Mouse (Mus musculus): ENCODE data around the gene Pitpna. TPM values are rescaled to one million over a fixed set of nuclear protein-coding genes. Genes with fewer than 3 reads are reported as not detected.

Pitpna gene
- polyA plus RNA-seq, 1 experiment from 2014 or later, result 74.4 TPM

DNA sequence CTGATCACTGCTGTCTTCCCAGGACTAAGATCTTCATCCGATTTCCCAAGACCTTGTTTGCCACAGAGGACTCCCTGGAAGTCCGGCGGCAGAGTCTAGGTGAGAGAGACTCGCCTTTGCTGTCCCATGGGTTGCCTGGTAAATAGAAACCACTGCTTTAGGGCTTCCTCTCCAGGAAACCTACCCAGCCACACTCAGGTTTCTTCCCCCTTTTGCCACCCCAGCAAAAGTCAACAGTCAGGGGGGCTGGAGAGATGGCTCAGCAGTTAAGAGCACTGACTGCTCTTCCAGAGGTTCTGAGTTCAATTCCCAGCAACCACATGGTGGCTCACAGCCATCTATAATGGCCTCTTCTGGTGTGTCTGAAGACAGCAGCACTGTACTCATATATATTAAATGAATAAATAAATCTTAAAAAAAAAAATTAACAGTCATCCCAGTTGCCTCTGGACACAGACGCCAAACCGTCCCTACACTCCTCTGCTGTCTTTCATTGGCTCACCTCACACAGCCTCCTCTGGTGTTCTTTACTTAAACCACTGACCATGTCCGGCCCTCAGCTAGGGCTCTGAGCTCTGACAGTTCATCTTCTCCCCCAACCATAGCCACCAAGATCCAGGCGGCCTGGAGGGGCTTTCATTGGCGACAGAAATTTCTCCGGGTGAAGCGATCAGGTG is 81.4 kb downstream of the Pitpna start:
- Histone ChIP-seq H3K36me3 (peaks cover 91% of the 10 kb centered on the region), H3K9ac (no peak overlapping the region)
- 85% methylated on average over 11 of the region's 11 CpGs for WGBS

DNA sequence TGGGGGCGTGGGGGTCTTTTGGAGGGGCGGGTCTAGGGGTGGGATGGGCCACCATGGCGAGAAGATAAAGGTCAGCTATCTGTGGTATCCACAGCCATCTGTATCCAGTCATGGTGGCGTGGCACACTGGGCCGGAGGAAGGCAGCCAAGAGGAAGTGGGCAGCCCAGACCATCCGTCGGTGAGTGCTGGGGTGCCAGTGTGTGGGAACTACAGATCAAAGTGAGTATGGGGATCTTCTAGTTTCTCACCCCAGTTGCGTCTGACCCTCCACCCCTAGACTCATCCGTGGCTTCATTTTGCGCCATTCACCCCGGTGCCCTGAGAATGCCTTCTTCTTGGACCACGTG is 81.9 kb downstream of the Pitpna start:
- Histone ChIP-seq H3K4me3 (no peak overlapping the region), H3K4me2 (no peak overlapping the region), H3K4me1 (no peaks in the 10 kb centered on the region), H3K27me3 (no peaks in the 10 kb centered on the region), H3K27ac (no peak overlapping the region), H3K9me3 (no peaks in the 10 kb centered on the region), H3K9ac (no peak overlapping the region), H3K36me3 (peaks cover 89% of the 10 kb centered on the region)
- ATAC-seq (ENCODE audit: insufficient number of reproducible peaks, insufficient read depth, low FRiP score, low TSS enrichment, low read depth), result no peak
- 91% methylated on average over 12 of the region's 12 CpGs for WGBS

More for the DNA sequence above, 81.4 kb downstream of the Pitpna start:
- H3K9me3 ChIP-seq, result no peaks in the 10 kb centered on the region
- ATAC-seq (ENCODE audit: insufficient number of reproducible peaks, insufficient read depth, low FRiP score, low TSS enrichment, low read depth), result no peak
- no peak overlapping the region for H3K4me2 ChIP-seq
- H3K4me3 ChIP-seq, result no peak overlapping the region
- H3K27ac ChIP-seq, result no peak overlapping the region
- no peaks in the 10 kb centered on the region for H3K4me1 ChIP-seq
- H3K27me3 ChIP-seq, result no peaks in the 10 kb centered on the region

DNA sequence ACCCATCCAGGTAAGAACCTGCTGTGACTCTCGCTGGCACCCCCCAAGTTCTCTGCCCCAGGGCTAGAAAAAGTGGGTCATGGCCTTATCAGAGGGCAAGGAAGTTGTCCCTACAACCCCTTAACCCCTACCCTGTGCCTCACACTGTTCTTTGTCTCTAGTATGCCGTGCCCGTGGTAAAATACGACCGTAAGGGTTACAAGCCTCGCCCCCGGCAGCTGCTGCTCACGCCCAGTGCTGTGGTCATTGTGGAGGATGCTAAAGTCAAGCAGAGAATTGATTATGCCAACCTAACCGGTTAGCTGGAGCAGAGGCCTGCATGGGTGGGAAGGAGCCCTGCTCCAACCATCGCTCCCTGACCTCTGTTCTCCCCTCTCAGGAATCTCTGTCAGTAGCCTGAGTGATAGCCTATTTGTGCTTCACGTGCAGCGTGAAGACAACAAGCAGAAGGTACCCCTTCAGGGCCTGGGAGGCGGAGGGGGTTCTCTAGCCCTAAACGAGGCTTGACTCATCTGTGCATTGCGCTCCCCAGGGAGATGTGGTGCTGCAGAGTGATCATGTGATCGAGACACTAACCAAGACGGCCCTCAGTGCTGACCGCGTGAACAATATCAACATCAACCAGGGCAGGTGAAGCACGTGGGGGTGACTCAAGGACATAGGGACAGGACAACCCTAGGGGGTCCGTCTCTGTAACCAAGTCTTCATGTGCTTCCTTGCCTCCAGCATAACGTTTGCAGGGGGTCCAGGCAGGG is 83.7 kb downstream of the Pitpna start:
- Histone ChIP-seq H3K27me3 (no peaks in the 10 kb centered on the region), H3K4me2 (no peak overlapping the region), H3K36me3 (peaks cover 72% of the 10 kb centered on the region), H3K9ac (no peak overlapping the region), H3K27ac (no peak overlapping the region), H3K4me3 (no peak overlapping the region), H3K4me1 (no peaks in the 10 kb centered on the region), H3K9me3 (no peaks in the 10 kb centered on the region)
- ATAC-seq (ENCODE audit: insufficient number of reproducible peaks, insufficient read depth, low FRiP score, low TSS enrichment, low read depth), result no peak
- 90% methylated on average over 22 of the region's 22 CpGs for WGBS

DNA sequence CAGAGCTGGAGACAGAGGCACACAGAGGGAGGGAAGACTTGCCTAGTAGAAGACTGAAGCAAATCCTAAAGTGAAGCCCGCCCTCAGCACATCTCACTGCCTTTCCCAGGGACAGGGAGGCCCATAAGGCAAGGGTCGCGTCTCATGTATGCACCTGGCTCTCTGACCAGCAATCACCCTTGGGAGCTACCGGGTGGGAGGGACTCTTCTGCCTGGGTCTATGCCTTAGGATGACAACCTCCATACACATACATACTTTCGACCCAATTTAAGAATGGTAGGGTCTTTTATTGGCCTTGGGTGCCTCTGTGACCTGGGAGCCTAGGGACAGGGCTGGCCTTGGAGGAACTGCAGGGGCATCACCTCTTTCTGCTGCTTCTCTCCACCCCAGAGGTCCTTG is 85.5 kb downstream of the Pitpna start:
- Histone ChIP-seq H3K27ac (no peak overlapping the region), H3K9me3 (no peaks in the 10 kb centered on the region), H3K36me3 (peaks cover 55% of the 10 kb centered on the region), H3K4me3 (no peak overlapping the region), H3K4me1 (peaks cover under 1% of the 10 kb centered on the region; the same call in 1 of the 2 replicates), H3K27me3 (no peaks in the 10 kb centered on the region), H3K9ac (no peak overlapping the region), H3K4me2 (no peak overlapping the region)
- 92% methylated on average over 5 of the region's 5 CpGs for WGBS
- ATAC-seq (ENCODE audit: insufficient number of reproducible peaks, insufficient read depth, low FRiP score, low TSS enrichment, low read depth), result no peak

DNA sequence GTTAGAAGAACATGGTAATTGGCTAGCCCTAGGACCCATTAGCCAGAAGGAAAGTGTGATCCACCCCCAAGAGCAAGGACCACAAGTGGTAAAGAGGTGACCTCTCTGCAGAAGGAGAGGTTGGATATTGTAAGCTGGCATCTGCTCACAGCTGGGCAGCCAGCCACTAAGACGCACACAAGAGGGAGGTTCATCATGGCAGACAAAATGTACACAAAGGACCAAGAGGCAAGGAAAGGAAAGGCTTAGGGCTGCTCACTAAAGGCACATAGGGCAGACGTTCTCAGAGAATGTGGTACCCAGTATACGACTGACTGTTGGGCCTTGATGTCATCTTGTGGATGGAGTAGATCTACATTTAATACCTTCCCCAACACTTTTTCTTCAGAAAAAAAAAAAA is 87.0 kb downstream of the Pitpna start:
- ATAC-seq (ENCODE audit: insufficient number of reproducible peaks, insufficient read depth, low FRiP score, low TSS enrichment, low read depth), result no peak
- Histone ChIP-seq H3K9me3 (no peaks in the 10 kb centered on the region), H3K27ac (no peak overlapping the region), H3K4me2 (no peak overlapping the region), H3K4me3 (no peak overlapping the region), H3K36me3 (peaks cover 41% of the 10 kb centered on the region), H3K4me1 (peaks cover 4% of the 10 kb centered on the region), H3K9ac (no peak overlapping the region), H3K27me3 (no peaks in the 10 kb centered on the region)
- 82% methylated on average over 3 of the region's 3 CpGs for WGBS

DNA sequence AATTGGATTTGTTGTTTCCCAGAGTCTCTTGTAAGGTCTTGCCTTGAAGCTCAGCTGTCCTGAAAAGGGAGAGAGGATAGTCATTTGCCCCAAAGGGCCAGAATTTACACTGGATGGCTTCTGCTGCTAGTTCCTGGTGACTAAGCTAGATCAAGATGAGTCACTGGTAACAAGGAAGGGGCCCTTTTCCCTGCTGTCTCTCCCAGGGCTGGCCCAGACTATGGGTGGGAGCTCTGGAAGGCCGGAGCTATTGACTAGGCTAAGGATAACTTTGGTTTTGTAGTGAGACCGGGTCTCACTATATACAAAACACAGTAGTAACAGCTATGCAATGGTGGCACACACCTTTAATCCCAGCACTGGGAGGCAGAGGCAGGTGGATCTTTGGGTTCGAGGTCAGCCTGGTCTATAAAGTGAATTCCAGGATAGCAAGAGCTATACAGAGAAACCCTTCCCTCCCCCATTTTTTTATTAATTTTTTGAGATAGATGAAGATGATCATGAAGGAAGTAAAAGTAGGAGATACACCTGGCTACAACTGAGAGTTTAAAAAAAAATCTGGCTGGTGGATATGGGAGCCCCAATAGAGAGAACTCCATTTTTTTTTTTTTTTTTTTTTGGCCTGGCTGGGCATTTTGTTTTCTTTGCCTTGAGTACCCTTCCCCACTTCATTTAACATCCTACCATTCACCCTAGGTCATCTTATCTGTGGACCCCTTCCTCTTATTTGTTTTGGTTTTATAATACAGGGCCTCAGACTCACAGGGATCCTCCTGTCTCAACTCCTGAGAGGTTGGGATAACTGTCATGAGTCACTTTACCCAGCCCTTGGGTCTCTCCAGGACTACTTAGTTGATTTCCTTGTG is 90.2 kb downstream of the Pitpna start:
- Histone ChIP-seq H3K4me3 (peak overlapping the region; percentile 99), H3K36me3 (peaks cover 15% of the 10 kb centered on the region), H3K4me2 (peak overlapping the region; percentile 71), H3K27ac (no peak overlapping the region), H3K9ac (peak overlapping the region; percentile 95; the same call in 1 of the 2 replicates), H3K27me3 (no peaks in the 10 kb centered on the region), H3K9me3 (no peaks in the 10 kb centered on the region), H3K4me1 (peaks cover 16% of the 10 kb centered on the region)
- 93% methylated on average over 3 of the region's 3 CpGs for WGBS
- ATAC-seq (ENCODE audit: insufficient number of reproducible peaks, insufficient read depth, low FRiP score, low TSS enrichment, low read depth), result no peak

Small RNAs within 50 kb of the gene (microRNA-seq; reads per million reads assigned to microRNA genes)
- not detected for gene Mir3971

Other genes starting within 250 kb of the Pitpna start
- 110 and 120 TPM in 2 replicates for gene Rpa1, start 239.8 kb upstream of the Pitpna start, polyA plus RNA-seq (2015; fragmentation: Nextera tagmentation; extraction: Ambion mirVana)
- gene Smyd4, start 239.7 kb upstream of the Pitpna start, polyA plus RNA-seq (2015; fragmentation: Nextera tagmentation; extraction: Ambion mirVana), result 15.6 and 19.8 TPM in 2 replicates
- gene Serpinf1, start 165.4 kb upstream of the Pitpna start, polyA plus RNA-seq (2015; fragmentation: Nextera tagmentation; extraction: Ambion mirVana), result 259 and 277 TPM in 2 replicates
- 0.13 and 6.7 TPM in 2 replicates for gene Serpinf2, start 148.5 kb upstream of the Pitpna start, polyA plus RNA-seq (2015; fragmentation: Nextera tagmentation; extraction: Ambion mirVana)
- gene Wdr81, start 133.4 kb upstream of the Pitpna start, polyA plus RNA-seq (2015; fragmentation: Nextera tagmentation; extraction: Ambion mirVana), result 5.3 and 7.1 TPM in 2 replicates
- gene Tlcd2, start 126.4 kb upstream of the Pitpna start, polyA plus RNA-seq (2015; fragmentation: Nextera tagmentation; extraction: Ambion mirVana), result 37.9 and 38.9 TPM in 2 replicates
- 62.5 and 63.1 TPM in 2 replicates for gene Prpf8, start 101.3 kb upstream of the Pitpna start, polyA plus RNA-seq (2015; fragmentation: Nextera tagmentation; extraction: Ambion mirVana)
- 0.41 TPM in 1 of 2 replicates, not detected in the other for gene Rilp, start 78.0 kb upstream of the Pitpna start, polyA plus RNA-seq (2015; fragmentation: Nextera tagmentation; extraction: Ambion mirVana)
- 5.0 and 6.0 TPM in 2 replicates for gene Scarf1, start 74.6 kb upstream of the Pitpna start, polyA plus RNA-seq (2015; fragmentation: Nextera tagmentation; extraction: Ambion mirVana)
- gene Slc43a2, start 56.4 kb upstream of the Pitpna start, polyA plus RNA-seq (2015; fragmentation: Nextera tagmentation; extraction: Ambion mirVana), result 3.6 and 4.5 TPM in 2 replicates
- gene Inpp5k, start 42.9 kb downstream of the Pitpna start, polyA plus RNA-seq (2015; fragmentation: Nextera tagmentation; extraction: Ambion mirVana), result 23.2 and 26.2 TPM in 2 replicates
- gene Myo1c, start 62.4 kb downstream of the Pitpna start, polyA plus RNA-seq (2015; fragmentation: Nextera tagmentation; extraction: Ambion mirVana), result 38.3 and 43.8 TPM in 2 replicates
- gene Crk, start 91.2 kb downstream of the Pitpna start, polyA plus RNA-seq (2015; fragmentation: Nextera tagmentation; extraction: Ambion mirVana), result 123 and 136 TPM in 2 replicates
- 959 and 992 TPM in 2 replicates for gene Ywhae, start 144.8 kb downstream of the Pitpna start, polyA plus RNA-seq (2015; fragmentation: Nextera tagmentation; extraction: Ambion mirVana)
- 2.5 TPM in 2 replicates for gene Doc2b, start 208.0 kb downstream of the Pitpna start, polyA plus RNA-seq (2015; fragmentation: Nextera tagmentation; extraction: Ambion mirVana)

Data from embryonic facial prominence, embryonic 13.5 days (tissue).